Mouse (Mus musculus) mesoderm, embryonic 11.5 days (tissue): ENCODE measurements around the gene Lman1l.

Source experiments
- DNase-seq: peaks from one replicate; pipeline ENCODE4 v3.0.0-alpha.2; 2012; ENCODE audit warnings: low read depth, low spot score

Lman1l gene

GRCm38 (mm10) chr9:57618854-57619253 lies 1.7 kb downstream of the Lman1l start:
- DNase-seq = no peak

DNA sequence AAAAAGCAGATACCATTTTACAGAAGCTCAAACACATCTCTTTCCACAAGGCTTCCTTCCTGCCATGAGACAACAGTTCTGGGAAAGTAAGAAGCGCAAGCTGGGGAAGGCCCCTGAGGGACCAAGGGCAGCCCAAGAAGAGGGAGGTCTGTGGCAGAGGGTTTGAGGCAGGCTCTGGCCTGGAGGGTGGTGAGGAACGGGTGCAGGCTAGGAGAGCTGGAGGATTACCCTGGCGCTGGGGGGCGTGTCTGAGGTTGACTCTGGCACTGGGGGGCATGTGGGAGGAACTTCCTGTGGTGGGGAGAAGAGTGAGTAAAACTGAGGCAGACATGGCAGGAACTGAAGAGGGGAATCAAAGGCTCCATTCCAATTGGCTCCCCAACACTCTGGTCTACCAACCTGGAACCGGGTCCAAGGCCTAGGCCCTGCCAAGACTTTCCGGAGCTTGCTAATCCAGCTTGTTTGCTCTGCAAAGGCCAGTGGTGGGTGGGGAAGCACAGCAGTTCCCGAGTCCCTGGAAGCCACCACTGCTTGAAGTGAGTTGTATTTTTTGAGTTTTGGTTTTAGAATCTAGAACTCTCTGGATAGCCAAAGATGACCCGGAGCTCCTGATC lies 2.9 kb downstream of the Lman1l start:
- no peak for DNase-seq

GRCm38 (mm10) chr9:57614786-57615185 lies 5.8 kb downstream of the Lman1l start:
- DNase-seq = no peak

- DNase-seq = no peak
These were observed 6.6 kb downstream of the Lman1l start for GRCm38 (mm10) chr9:57613975-57614374.

GRCm38 (mm10) chr9:57612587-57612986 lies 8.0 kb downstream of the Lman1l start:
- DNase-seq = no peak

DNA sequence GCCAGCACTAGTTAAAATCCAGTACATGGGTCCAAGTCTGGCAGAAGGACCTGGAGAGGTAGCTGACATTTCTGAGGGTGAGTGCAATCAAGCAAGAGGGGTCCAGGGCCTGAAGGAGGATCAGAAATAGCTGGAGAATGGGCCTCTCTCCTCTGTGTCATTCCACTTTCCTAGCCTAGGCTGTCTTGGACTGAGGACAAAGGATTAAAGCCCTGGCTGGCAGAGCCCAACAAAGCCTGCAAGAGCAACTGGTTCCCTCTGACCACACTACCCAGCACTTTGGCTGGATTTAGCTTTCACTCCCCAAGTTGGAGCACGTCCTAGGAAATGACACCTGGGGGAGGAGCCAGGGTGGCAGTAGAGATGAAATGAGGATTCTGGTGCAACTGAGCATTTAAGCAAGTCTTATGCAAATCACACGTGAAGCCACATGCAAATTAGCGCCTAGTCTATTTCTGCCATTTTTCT lies 10.2 kb downstream of the Lman1l start:
- DNase-seq = no peak

DNA sequence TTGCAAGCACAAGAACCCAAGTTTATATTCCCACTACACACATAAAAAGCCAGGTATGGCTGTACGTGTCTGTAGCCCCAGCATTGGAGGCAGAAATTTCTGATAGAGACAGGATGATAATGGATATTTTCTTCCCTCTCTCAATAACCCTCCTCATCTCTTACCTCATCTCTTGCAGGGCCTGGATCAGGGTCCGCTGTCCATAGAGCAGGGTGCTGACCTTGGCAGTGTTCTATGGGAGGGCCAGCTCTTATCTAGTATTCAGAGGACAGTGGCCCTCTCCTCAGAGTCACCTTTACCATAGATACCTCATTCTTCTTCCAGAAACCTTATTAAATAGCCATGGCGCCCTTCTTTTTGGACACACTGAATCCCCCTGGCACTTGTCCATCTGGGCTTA lies 10.8 kb downstream of the Lman1l start:
- no peak for DNase-seq

DNA sequence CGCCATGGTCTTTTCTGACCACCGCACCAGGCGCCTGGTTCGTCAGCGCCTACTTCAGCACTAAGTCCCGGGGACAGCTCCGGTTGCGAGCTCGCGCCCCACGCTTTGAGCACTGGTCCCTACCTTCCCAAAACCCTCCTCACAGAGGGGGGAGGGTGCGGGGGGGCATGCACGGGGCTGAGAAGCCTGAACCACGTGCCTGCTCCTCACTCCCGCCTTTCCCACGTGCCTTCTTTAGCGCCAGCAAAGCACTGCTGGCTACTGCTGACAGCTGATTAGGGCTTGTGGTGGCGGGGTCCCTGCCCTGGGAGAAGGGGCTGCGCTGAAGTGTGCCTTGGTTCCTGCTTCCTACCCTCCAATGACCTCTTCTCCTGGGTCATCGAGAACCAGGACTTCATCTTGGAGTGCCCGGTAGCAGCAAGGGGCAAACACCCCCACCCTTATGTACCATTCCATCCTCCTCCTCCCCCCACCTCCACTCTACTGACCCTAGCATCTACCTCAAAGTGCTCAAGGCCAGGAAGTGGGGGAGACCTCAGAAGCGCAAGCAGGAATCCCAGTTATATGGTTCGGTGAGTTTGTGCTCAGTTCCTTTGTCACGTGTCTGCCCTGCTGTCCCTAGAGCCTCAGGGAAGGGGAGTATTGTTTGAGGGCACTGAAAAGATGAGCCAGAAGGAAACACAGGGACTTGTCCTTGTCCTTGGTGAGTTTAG lies 14.3 kb downstream of the Lman1l start, which contains the start of gene Cplx3:
Cplx3 (minus strand) TSS at position 143 of the 713 bp plus-strand sequence.
- peak; percentile 86 for DNase-seq

GRCm38 (mm10) chr9:57605503-57605902 lies 15.1 kb downstream of the Lman1l start:
- DNase-seq = no peak

- DNase-seq = no peak
These were observed 15.7 kb downstream of the Lman1l start for GRCm38 (mm10) chr9:57604875-57605274.

DNA sequence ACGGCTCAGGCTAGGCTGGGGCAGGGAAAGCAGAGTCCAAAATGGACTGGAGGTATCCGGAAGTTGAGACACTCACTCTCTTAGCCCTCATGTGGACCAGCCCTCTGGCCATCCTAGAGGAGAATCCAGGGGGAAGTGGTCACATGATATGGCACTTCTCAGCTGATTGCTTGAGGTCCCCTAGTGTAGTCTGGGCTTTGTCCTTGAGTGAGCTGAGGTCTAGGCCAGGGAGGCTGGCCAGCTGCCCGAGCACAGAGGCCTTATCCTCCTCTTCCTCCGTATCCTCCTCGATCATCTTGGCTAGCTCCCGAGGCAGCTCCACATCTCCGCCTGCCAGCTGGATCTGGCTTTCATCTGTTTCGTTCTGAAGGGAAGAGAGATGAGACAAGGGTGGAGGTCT lies 18.5 kb downstream of the Lman1l start:
- no peak for DNase-seq

- DNase-seq = no peak
These were observed 19.2 kb downstream of the Lman1l start for GRCm38 (mm10) chr9:57601353-57601706.

- peak; percentile 43 for DNase-seq
These were observed 19.8 kb downstream of the Lman1l start for GRCm38 (mm10) chr9:57600620-57601352.

DNA sequence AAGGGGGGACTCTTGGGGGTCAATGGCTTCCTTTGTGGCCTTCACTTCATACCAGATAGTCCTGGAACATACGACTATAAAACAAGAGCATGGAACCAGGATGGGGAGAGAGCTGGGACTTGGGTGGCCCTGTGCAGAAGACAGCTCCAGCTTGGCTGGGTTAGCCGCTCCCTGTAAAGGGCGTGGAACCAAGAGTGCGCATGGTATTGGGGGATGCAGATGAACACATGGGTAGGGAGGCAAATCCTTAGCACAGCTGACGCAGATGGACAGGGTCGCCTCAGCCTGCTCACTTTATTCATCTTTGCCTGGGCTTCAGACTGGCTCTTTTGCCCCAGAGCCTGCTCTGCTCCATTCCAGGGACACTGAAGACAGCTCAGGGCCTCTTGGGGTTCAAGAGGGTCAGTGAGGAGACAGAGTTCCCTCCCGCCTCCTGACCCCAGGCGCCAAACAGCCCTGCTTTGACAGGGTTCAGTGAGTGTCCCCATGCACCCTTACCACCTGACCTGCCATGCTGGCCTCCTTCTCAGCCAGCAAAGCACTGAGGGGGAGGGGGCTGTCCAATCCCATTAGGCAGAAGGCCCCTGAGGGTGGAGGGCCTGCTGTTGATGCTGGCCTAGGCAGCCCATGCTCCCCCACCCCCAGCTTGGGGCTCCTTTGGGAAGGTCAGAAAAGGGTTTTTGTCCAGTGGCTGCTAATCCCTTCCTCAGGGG lies 21.6 kb downstream of the Lman1l start:
- DNase-seq = no peak

DNA sequence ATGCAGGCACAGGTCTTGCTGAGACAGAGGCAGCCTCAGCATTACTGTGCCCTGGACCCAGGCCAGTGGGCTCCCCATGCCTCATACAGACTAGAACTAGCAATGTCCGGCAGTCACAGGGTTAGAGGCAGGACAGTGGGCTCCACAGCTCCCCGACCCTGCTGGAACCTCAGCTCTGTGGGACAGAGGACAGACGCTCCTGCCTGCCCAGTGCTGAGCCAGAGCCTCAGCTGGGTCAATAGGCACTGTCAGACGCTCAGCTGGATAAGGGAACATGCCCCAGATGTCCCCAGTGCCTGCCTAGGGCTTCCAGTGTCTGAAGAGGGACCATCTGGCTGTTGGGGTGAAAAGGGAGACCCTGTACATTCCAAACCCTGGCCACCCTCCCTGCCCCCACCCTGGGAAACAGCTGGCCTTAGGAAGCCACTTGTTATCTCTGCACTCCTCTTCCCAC lies 22.6 kb downstream of the Lman1l start:
- DNase-seq = peak; percentile 50

- no peak for DNase-seq
These were observed 23.3 kb downstream of the Lman1l start for GRCm38 (mm10) chr9:57597265-57597664.

DNA sequence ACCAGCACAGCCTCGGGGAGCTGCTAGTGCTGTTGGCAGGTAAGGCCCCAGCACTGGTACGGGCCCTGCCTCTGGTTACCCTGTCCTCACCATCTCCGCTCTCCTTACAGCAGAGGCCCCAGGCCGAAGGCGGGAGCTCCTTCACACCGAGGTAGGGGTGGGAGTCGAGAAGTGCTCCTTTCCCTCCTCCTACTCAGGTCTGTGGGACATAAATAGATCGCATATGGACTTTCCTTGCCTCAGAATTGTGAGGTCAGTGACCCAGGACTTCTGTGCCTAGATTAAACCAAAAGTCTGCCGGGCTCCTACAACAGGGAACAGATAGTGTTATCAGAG lies 26.4 kb downstream of the Lman1l start:
- no peak for DNase-seq

DNA sequence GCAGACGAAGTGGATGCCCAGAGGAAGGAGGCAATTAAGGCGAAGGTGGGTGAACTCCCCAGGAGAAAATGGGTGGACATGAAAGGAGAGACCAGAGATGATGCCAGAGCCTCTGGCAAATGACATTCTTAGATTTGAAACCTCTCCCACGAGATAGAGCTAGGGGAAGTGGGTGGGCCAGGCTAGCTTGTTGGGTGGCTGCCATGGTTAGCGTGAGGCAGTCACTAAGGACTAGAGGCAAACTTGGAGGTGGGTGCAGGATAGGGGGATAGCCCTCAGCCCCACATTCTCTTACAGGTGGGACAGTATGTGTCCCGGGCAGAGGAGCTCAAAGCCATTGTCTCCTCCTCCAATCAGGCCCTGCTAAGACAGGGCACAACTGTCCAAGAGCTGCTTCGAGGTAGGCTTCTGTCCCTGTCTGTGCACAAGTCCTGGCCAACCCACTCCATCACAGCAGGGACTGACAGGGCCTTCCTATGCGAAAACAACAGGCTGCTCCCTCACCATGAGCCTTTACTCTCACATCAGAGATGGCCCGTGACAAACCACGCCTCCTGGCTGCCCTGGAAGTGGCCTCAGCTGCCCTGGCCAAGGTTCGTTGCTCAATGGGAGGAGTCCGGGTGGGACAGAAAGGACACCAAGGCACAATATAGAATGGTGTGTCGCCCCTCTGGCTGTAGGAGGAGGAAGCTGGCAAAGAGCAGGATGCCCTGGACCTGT lies 27.0 kb downstream of the Lman1l start:
- DNase-seq = no peak

DNA sequence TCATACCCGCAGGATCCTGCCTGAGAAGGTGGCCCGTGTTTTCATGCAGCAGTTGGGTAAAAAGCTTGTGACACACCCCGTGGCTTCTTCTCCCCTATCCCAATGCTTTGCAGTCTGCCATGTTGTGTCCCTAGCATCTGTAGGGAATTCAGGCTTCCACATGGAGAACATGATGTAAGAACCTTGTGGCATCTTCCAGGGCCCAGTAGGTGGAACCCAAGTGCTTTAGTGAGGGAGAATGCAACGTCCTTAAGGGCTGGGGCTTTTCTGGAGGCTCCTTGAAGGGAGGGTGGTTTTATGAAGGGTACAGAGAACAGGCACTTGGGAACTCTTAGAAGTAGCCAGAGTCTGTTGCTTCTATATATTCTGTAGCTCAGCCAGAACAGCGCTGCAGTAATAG lies 29.8 kb downstream of the Lman1l start:
- DNase-seq = no peak

DNA sequence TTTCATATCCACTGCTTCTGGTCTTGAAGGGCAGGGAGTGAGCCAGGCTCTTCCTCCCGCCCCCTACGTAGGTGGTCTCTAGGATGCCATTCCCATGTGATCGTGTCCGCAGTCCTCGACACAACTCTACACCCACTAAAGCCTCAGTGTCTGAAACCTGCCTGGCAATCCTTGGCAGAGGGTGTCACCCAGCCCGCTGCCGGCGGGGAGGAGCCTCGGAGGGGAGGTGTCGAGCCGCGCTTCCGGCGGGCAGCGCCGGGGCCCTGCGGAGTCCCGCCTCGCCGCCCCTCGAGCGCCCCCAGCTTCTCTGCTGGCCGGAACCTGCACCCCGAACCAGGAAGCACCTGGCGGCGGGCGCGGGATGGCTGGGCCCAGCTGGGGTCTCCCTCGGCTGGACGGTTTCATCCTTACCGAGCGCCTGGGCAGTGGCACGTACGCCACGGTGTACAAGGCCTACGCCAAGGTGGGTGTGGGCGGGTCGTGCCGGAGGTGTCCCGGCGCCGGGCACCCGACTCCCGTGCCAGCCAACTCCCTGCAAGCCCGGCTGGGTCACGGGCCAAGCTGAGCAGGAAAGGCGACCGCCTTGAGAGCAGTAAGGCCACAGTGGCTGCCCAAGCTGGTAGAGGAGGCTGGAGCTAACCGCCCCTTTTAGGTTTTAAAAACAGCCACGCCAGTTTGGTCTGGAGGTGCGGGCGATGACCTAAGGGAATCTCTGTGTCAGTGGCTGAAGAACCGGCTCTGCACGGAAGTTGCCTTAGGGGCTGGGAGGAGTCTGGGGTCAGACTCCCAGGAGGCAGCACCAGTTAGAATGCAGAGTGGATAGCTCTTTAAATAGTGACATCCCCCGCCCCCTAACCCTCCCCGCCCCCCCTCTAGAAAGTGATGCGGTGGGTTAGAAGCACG lies 31.1 kb downstream of the Lman1l start, which contains the start of gene Ulk3:
Ulk3 (plus strand) TSS at position 229 of the 903 bp plus-strand sequence.
- peak; percentile 74 for DNase-seq
